In the genomic region with DNA sequence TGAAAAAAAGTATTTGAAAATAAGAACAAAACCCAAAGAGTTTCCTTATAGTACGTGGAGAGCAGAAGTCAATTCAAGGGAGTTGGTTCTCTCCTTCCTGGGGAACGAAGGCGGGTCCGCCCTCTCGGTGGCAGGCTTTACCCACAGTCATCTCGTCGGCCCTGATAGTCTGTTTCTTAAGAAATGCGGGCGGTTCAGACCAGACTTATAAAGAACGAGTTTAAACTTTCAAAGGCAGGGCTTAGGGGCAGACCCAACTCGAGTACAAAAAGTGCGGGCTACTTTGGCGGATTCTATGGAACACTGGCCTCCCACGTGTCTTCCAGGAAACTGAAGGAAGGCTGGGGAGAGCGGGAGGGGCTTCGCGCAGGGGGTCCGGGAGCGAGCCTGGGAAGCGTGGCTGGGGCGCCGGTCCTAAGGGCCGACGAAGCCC, we compare ENCODE assay signal across 8 mouse cellular contexts. TPM values are rescaled to one million over a fixed set of nuclear protein-coding genes. Genes with fewer than 3 reads are reported as not detected.
A peak's percentile ranks its signal among the peaks of the same experiment; 100 is the strongest.
DNase-seq lines count a peak whose midpoint lies in the region; ATAC-seq and TF ChIP-seq lines count a peak whose summit lies in the region.

No protein-coding gene starts in this region.

- peak overlapping the region; percentile 99 for H3K27ac ChIP-seq in kidney, adult 2 months (ENCODE audit: insufficient read depth, low read depth, low read length)
- H3K27ac ChIP-seq in bone marrow macrophage, adult 2 months (ENCODE audit: insufficient read depth, low read depth, low read length), result peak overlapping the region; percentile 91
- peak overlapping the region; percentile 96 for H3K27ac ChIP-seq in heart, postnatal 0 days (ENCODE audit: low read depth)
- H3K27ac ChIP-seq in liver, postnatal 0 days (ENCODE audit: low read depth), result peak overlapping the region; percentile 100
- peak overlapping the region; percentile 94 for H3K27ac ChIP-seq in spleen, adult 2 months (ENCODE audit: insufficient read depth, low read length)

- ATAC-seq in heart, postnatal 0 days (ENCODE audit: insufficient read depth, low read depth), result peak; percentile 73
- ATAC-seq in liver, postnatal 0 days, result peak; percentile 50

- H3K27me3 ChIP-seq in kidney, adult 2 months (replicated peaks; ENCODE audit: control insufficient read depth, insufficient read depth, low read length), result no peaks in the 10 kb centered on the region
- no peaks in the 10 kb centered on the region for H3K27me3 ChIP-seq in heart, postnatal 0 days (ENCODE audit: control insufficient read depth, insufficient read depth, low read length)
- H3K27me3 ChIP-seq in liver, postnatal 0 days (ENCODE audit: insufficient read depth, low read length), result no peaks in the 10 kb centered on the region
- H3K27me3 ChIP-seq in spleen, adult 2 months (ENCODE audit: control insufficient read depth, insufficient read depth, low read length), result no peaks in the 10 kb centered on the region

- no peak for TF ChIP-seq EP300 in heart, postnatal 0 days (IDR thresholded peaks at IDR 0.05; ENCODE audit: low read depth)
- no peak for TF ChIP-seq EP300 in liver, postnatal 0 days (IDR thresholded peaks at IDR 0.05; ENCODE audit: low read depth)

- TF ChIP-seq POLR2A in kidney, adult 2 months (IDR thresholded peaks at IDR 0.05; ENCODE audit: low read depth, low read length), result no peak
- TF ChIP-seq POLR2A in bone marrow macrophage, adult 2 months (IDR thresholded peaks at IDR 0.05; ENCODE audit: borderline replicate concordance, low read depth, low read length), result no peak
- no peak for TF ChIP-seq POLR2A in spleen, adult 2 months (IDR thresholded peaks at IDR 0.05; ENCODE audit: low read depth, low read length)

- H3K9me3 ChIP-seq in heart, postnatal 0 days (replicated peaks; ENCODE audit: control insufficient read depth, low read length), result no peaks in the 10 kb centered on the region
- H3K9me3 ChIP-seq in liver, postnatal 0 days (ENCODE audit: low read length), result no peaks in the 10 kb centered on the region

- H3K4me2 ChIP-seq in heart, postnatal 0 days (ENCODE audit: low read depth, low read length), result peak overlapping the region; percentile 81
- H3K4me2 ChIP-seq in liver, postnatal 0 days (ENCODE audit: low read depth, low read length), result peak overlapping the region; percentile 93

- peak; percentile 43 for TF ChIP-seq CTCF in kidney, adult 2 months (conservative IDR thresholded peaks at IDR 0.05; ENCODE audit: insufficient read depth, insufficient read length, low read depth, low read length)
- TF ChIP-seq CTCF in bone marrow macrophage, adult 2 months (IDR thresholded peaks at IDR 0.05; ENCODE audit: low read depth, low read length), result peak; percentile 23; the same call in 1 of the 2 replicates
- TF ChIP-seq CTCF in heart, postnatal 0 days (IDR thresholded peaks at IDR 0.05; ENCODE audit: low read depth), result peak; percentile 36; the same call in 1 of the 2 replicates
- TF ChIP-seq CTCF in liver, postnatal 0 days (IDR thresholded peaks at IDR 0.05; ENCODE audit: low read depth), result peak; percentile 56
- peak; percentile 72; the same call in 1 of the 2 replicates for TF ChIP-seq CTCF in spleen, adult 2 months (IDR thresholded peaks at IDR 0.05; ENCODE audit: extremely low read depth, insufficient read depth, insufficient read length, insufficient replicate concordance)

- peak; percentile 91 for DNase-seq in kidney, adult 2 months
- no peak for DNase-seq in kidney, postnatal 14 days
- peak; percentile 88 for DNase-seq in heart, postnatal 0 days (ENCODE audit: low spot score)
- DNase-seq in liver, postnatal 0 days, result no peak
- peak; percentile 76 to 81 for DNase-seq in spleen, adult 2 months (ENCODE audit: low read depth in 1 of 2, low spot score in 2 of 2)
- no peak for DNase-seq in gastrocnemius, adult 18-20 months (ENCODE audit: low spot score)
- DNase-seq in ovary, postnatal 14 days (ENCODE audit: low spot score), result no peak

- H3K9ac ChIP-seq in heart, postnatal 0 days (replicated peaks; ENCODE audit: low read depth, low read length), result peak overlapping the region; percentile 97
- H3K9ac ChIP-seq in liver, postnatal 0 days (replicated peaks), result peak overlapping the region; percentile 99

- H3K4me1 ChIP-seq in kidney, adult 2 months (ENCODE audit: control insufficient read depth, insufficient read depth, low read length), result peaks cover 12% of the 10 kb centered on the region; the same call in 1 of the 2 replicates
- peaks cover 10% of the 10 kb centered on the region for H3K4me1 ChIP-seq in bone marrow macrophage, adult 2 months (ENCODE audit: control insufficient read depth, insufficient read depth, low read length)
- H3K4me1 ChIP-seq in heart, postnatal 0 days (ENCODE audit: control insufficient read depth, insufficient read depth), result peaks cover 13% of the 10 kb centered on the region; the same call in 1 of the 2 replicates
- peaks cover 14% of the 10 kb centered on the region for H3K4me1 ChIP-seq in liver, postnatal 0 days (ENCODE audit: insufficient read depth)
- H3K4me1 ChIP-seq in spleen, adult 2 months (ENCODE audit: control insufficient read depth, insufficient read depth, insufficient read length), result peaks cover 2% of the 10 kb centered on the region; the same call in 1 of the 2 replicates

- under 1% methylated on average over 24 of the region's 24 CpGs for WGBS in kidney, adult 2 months
- WGBS in heart, postnatal 0 days, result 0% methylated on average over 19 of the region's 24 CpGs
- WGBS in liver, postnatal 0 days (ENCODE audit: insufficient replicate concordance), result under 1% methylated on average over 24 of the region's 24 CpGs
- under 1% methylated on average over 23 of the region's 24 CpGs for WGBS in spleen, adult 2 months

- peak overlapping the region; percentile 87 for H3K4me3 ChIP-seq in kidney, adult 2 months (ENCODE audit: insufficient read depth, low read depth, low read length)
- H3K4me3 ChIP-seq in bone marrow macrophage, adult 2 months (ENCODE audit: insufficient read depth, low read length), result peak overlapping the region; percentile 81
- peak overlapping the region; percentile 91 for H3K4me3 ChIP-seq in heart, postnatal 0 days (ENCODE audit: low read depth, low read length)
- H3K4me3 ChIP-seq in liver, postnatal 0 days (ENCODE audit: low read depth, low read length), result peak overlapping the region; percentile 100
- peak overlapping the region; percentile 69 for H3K4me3 ChIP-seq in spleen, adult 2 months (ENCODE audit: extremely low read depth, insufficient read depth, insufficient read length)

- no peaks in the 10 kb centered on the region for H3K36me3 ChIP-seq in kidney, adult 2 months (ENCODE audit: control insufficient read depth, insufficient read depth, low read length)
- H3K36me3 ChIP-seq in heart, postnatal 0 days (replicated peaks; ENCODE audit: control insufficient read depth, insufficient read depth, low read length), result no peaks in the 10 kb centered on the region
- H3K36me3 ChIP-seq in liver, postnatal 0 days (replicated peaks; ENCODE audit: insufficient read depth, low read length), result no peaks in the 10 kb centered on the region
- peaks cover 9% of the 10 kb centered on the region for H3K36me3 ChIP-seq in spleen, adult 2 months (ENCODE audit: control insufficient read depth, insufficient read depth, low read length)

RNA-seq across cellular contexts. Expression of gene Arf6, which starts 0.5 kb away (rescaled TPM):
- 90.7 and 95.6 TPM in 2 replicates for polyA plus RNA-seq in kidney, adult 2 months (2012; rRNA removed)
- polyA plus RNA-seq in bone marrow macrophage, adult 2 months (2012; ENCODE audit: insufficient read depth, insufficient read length, missing spikeins), result 162 and 174 TPM in 2 replicates
- total RNA-seq in heart, postnatal 0 days (2014; rRNA removed; ENCODE audit: low replicate concordance), result 115 and 155 TPM in 2 replicates
- polyA plus RNA-seq in heart, postnatal 0 days (2015; fragmentation: Nextera tagmentation; extraction: Ambion mirVana), result 32.4 and 35.6 TPM in 2 replicates
- 33.8 and 44.6 TPM in 2 replicates for polyA plus RNA-seq in liver, postnatal 0 days (2015; fragmentation: Nextera tagmentation; extraction: Ambion mirVana)
- polyA plus RNA-seq in spleen, adult 2 months (2012; rRNA removed), result 182 and 253 TPM in 2 replicates
- total RNA-seq in gastrocnemius, adult 18-20 months (2021), result 10 to 100 TPM; 19.1 to 26.3 TPM

RNA-seq across cellular contexts. Expression of gene Gm9887, which starts 0.8 kb away (rescaled TPM):
- polyA plus RNA-seq in kidney, adult 2 months (2012; rRNA removed), result 0.94 and 1.4 TPM in 2 replicates
- polyA plus RNA-seq in bone marrow macrophage, adult 2 months (2012; ENCODE audit: insufficient read depth, insufficient read length, missing spikeins), result not detected in 2 replicates
- total RNA-seq in heart, postnatal 0 days (2014; rRNA removed; ENCODE audit: low replicate concordance), result not detected in 2 replicates
- polyA plus RNA-seq in heart, postnatal 0 days (2015; fragmentation: Nextera tagmentation; extraction: Ambion mirVana), result 0.55 and 1.9 TPM in 2 replicates
- polyA plus RNA-seq in liver, postnatal 0 days (2015; fragmentation: Nextera tagmentation; extraction: Ambion mirVana), result 1.00 and 1.3 TPM in 2 replicates
- polyA plus RNA-seq in spleen, adult 2 months (2012; rRNA removed), result 3.0 and 5.6 TPM in 2 replicates
- total RNA-seq in gastrocnemius, adult 18-20 months (2021), result not detected

RNA-seq across cellular contexts. Expression of gene Nemf, which starts 14.5 kb away (rescaled TPM):
- polyA plus RNA-seq in kidney, adult 2 months (2012; rRNA removed), result 3.4 and 4.7 TPM in 2 replicates
- 52.9 and 57.9 TPM in 2 replicates for polyA plus RNA-seq in bone marrow macrophage, adult 2 months (2012; ENCODE audit: insufficient read depth, insufficient read length, missing spikeins)
- total RNA-seq in heart, postnatal 0 days (2014; rRNA removed; ENCODE audit: low replicate concordance), result 12.1 and 23.2 TPM in 2 replicates
- 45.7 and 45.9 TPM in 2 replicates for polyA plus RNA-seq in heart, postnatal 0 days (2015; fragmentation: Nextera tagmentation; extraction: Ambion mirVana)
- 28.3 and 29.7 TPM in 2 replicates for polyA plus RNA-seq in liver, postnatal 0 days (2015; fragmentation: Nextera tagmentation; extraction: Ambion mirVana)
- 2.3 and 2.6 TPM in 2 replicates for polyA plus RNA-seq in spleen, adult 2 months (2012; rRNA removed)
- 10 to 100 TPM; 18.7 to 20.9 TPM for total RNA-seq in gastrocnemius, adult 18-20 months (2021)

Comparison
In these comparisons a context has a peak if more than half of its experiments do, and no peak if none do; other contexts are left out.
1. DNase-seq: peak in kidney, adult 2 months (single experiment), heart, postnatal 0 days (single experiment) and spleen, adult 2 months (2 of 2); none in kidney, postnatal 14 days (single experiment), liver, postnatal 0 days (single experiment), gastrocnemius, adult 18-20 months (single experiment) and ovary, postnatal 14 days (single experiment).
2. Peak in every context shown above with its lines, with median percentiles within 50 percentile points of each other: H3K27ac ChIP-seq, H3K4me3 ChIP-seq and CTCF ChIP-seq.